Mouse (Mus musculus): ENCODE measurements around the gene Eps8l1.

Gene Eps8l1

DNA sequence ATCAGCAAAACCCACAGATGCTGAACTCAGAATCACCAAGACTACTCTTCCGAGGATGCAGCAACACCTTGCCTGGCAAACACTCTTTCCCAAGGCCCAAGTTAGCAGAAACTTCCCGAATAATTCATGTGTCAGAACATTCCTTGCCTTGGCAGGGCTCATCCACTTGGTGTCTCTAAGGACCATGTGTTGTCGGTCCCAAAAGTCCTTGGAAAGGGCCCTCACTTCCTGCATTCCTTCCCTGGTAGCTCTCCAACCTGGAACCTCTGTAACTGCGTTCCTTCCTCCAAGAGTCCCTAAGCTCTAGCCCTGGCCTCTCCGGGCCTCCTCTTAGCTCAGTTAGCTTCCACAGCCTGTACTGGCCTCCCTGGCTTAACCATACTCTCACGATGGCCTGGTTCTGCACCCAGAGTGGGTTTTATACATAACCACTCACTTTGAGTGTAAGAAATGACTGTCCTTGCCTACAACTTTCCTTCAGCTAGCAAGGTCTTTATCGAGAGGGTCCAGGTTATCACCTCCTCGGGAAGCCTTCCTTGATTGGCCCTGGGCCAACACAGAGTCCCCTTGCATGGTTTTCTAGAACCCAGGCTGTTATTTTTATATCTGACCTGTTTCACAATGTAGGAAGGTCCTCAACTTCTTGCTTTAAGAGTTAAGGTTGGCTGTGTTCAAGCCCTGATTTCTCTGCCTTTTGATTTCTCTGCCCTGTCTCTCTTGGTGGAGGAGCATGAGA lies 51.2 kb downstream of the Eps8l1 start:
- no peak for DNase-seq

- DNase-seq = peak; percentile 75
Measured at GRCm38 (mm10) chr7:4513236-4513635, 52.8 kb downstream of the Eps8l1 start.

DNA sequence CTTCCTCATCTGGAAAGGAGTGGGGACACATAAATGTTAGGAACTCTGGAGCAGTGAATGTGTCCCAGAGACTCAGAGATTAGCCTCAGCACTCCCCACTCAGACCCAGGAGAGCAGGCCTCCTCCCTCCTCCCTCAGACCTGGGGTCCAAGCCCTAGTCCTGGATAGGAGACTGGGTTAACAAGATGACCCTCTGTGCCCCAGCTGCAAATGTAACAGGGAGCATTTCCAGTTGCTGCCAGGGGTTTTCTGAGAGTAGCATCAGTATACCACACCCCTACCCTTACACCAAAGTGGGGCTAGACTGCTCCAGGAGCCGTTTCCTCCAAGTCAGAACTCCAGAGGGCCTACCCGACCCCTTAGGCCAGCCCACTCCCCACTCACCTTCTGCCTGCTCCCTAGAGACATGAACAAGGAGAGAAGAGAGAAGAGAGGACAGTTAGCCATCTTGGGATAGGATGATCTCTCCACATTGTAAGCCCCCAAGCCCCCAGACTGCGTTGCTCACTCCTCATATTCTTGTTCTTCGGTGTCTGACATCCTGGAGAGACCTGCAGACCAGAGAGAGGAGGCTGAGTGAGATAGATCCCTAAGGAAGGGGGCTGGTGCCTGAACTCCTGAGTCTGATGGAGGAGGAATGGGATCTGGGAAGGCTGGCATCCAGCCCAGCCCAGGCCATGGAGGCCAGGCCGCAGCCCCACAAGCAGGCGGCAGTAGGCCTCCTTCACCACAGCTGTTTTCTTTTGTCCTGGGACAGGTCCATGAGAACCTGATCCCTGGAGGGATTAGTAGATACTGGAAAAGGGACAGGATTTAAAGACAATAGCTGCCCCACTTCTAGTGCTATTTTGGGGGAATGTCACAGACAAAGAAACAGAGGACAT lies 53.6 kb downstream of the Eps8l1 start:
- no peak for DNase-seq

DNA sequence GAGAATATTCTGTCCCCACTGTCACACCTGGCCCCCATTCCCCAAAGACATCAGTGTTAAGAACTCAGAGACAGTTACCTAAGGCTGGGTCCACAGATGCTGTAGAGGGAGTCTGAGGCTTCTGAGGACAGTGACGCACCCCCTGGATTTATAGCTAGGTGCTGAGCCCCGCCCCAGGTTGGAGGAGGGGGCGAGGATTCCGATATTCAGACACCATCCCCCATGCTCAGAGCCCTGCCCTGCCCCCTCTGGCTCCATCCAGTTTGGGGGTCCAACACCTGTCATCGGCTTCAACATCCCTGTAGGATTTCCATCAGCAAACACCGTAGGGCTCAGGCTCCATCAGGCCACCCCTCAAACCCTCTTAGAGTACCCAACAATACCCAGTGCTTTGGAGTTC lies 55.4 kb downstream of the Eps8l1 start:
- DNase-seq = no peak

DNA sequence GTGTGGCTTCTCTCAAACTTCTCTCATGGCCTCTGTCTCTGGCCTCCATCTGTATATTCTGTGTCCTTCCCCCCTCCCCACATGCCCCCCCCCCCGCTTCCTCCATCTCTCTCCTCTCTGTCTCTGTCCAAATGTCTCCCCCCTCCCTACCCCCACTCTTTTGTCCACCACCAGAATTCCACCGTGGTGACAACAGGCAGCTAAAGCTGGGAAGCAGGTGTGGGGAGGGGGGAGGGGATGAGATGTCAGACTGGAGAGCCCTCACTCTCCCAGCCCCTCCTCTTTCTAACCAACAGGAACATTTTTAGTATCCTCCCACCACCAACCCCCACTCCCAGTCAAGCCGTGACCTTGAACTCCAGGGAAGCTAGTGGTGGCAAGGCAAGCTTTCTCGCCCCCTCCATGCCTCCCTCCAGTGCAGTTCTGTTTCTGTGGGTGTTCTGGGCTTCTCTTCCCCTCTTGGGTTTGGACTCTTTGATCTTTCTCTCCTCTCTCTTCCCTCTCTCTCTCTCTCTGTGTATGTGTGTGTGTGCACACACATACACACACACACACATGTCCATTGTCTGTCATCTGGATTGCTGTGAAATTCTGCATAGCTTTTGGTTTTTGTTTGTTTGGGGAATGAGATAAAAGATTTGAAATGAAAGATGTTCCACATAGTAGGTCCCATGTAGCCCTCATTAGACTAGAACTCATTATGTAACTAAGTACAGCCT lies 56.0 kb downstream of the Eps8l1 start, which contains the start of gene Tnnt1:
Tnnt1 (minus strand) TSS at position 51 of the 719 bp plus-strand sequence.
- no peak for DNase-seq

DNA sequence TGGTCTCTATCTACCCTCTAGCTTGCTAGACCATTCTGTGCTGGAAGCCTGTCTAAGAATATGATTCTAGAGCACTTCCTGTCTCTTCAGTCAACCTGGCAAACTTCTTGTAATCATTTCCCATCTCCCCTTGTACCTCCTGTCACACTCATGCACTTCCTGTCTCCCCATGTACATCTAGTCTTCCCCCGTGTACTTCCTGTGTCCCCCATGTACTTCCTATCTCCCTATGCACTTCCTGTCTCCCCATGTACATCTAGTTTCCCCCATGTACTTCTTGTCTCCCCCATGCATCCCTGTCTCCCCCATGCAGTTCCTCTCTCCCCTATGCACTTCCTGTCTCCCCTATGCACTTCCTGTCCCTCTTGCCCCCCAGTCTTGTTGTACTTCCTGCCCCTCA lies 58.0 kb downstream of the Eps8l1 start:
- DNase-seq = no peak

- peak; percentile 78 for DNase-seq
Measured at GRCm38 (mm10) chr7:4521231-4522003, 60.9 kb downstream of the Eps8l1 start.

- no peak for DNase-seq
Measured at GRCm38 (mm10) chr7:4522292-4522691, 61.8 kb downstream of the Eps8l1 start.

DNA sequence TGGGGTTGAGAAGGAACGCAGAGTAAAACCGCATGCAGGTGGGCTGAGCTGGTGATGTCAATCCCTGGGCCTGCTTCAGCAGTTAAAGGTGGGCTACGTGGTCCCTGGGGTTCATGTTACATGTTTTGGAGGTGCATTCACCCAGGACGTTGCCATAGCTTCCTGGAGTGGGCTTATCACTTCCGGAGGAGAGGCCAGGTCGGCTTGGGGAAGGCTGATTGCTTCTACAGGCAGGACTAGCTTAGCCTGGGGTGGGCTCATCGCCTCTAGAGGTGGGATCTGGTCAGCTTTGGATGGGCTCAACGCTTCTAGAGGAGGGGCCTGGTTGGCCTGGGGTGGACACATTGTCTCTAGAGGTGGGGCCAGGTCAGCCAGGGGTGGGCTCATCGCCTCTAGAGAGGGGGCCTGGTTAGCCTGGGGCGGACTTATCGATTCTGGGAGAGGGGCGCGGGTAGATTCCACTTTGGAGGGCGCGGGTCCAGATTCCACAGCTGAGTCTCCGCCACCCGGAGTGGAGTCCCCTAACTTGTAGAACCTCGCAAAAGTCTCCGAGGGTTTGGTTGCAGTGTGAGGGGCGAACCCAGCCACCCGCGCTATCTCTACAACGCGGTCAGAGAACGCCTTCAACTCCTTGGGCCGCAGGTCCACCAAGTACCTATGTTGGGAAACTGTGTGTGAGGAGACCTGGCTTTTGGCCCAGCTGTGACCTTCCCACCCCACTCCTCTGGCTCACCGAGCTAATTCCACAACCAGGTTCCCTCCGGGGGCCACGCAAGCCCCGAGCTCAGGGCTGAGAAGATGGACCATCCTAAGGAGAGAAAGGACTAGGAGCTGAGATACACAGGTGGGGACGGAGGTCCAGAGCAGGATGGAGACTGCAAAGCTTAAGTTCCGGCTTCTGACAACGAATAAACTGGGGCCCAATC lies 63.0 kb downstream of the Eps8l1 start:
- no peak for DNase-seq

- peak; percentile 74 for DNase-seq
Measured at GRCm38 (mm10) chr7:4524212-4524922, 63.9 kb downstream of the Eps8l1 start, which contains the start of gene Tnni3. Gene Tnni3 (minus strand): TSS chr7:4524229.

DNA sequence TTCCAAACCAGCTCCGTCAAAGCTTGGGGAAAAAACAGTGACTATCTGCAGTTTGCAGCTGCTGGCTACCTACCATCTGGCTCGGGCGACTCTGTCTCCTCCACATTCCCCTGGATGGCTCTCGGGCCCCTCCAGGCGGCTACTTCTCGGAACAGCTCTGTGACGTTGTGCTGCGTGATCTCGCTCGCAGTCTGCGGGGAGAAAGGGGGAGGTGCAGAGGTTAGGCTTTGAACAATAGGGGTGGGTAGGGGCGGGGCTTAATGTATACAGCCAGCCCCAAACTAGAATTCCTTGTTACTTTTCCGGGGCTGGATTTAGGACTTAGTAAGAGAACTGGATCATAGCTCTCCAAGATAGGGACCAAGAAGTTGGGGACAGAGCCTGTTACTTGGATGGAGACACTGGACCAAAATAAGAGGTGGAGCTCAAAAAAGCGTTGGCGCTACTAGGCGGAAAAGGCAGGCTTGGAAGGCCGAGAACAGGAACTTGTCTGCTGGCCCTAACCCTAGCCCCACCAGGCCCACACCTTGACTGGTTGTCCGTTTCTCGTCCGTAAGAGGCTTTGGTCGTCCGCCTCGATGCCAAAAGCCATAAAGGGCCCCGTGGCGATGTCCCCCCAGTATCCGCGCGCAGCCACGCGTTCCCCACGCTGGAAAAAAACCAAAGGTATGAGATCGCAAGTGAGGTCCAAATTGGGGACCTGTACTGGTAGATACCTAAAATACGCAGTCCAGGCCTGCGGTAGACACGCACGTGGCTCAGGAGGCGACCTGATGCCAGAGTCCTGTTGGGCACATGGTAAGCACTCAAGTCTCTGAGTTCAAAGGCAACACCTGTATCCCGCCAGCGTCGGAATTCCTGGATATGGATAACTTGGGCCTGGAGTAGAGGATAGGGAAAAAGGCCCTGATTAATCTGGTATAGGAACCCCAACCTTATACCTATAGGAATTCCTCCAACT lies 66.1 kb downstream of the Eps8l1 start:
- peak; percentile 86 for DNase-seq

DNA sequence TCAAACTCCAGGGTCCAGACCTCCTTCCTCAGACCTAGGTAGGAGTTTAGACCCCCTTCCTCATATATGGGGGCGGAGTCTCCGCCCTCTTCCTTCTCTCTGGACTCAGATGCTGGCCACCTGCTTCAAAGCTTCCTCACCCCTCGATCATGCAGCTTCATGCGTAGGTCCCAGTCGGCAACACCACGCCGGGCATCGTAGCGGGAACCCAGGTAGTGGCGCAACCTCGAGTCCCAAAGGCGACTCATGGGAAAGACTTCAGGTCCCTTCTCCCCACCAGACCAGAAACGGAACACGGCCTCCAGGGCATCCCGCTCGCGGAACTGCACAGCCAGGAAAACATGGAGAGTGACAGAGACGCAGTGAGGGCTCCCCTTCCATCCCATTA lies 66.8 kb downstream of the Eps8l1 start:
- DNase-seq = no peak

Data from thymus, postnatal 4 days (tissue).